Mouse (Mus musculus): ENCODE results near the gene Raph1. TPM values are rescaled to one million over a fixed set of nuclear protein-coding genes. Genes with fewer than 3 reads are reported as not detected.

Gene Raph1
- polyA plus RNA-seq, 1 experiment from 2014 or later: 24.3 TPM

GRCm38 (mm10) chr1:60489660-60490059, 77.2 kb downstream of the Raph1 start:
- Histone ChIP-seq H3K4me1 (ENCODE audit: control insufficient read depth, insufficient read depth, low read length) (no peaks in the 10 kb centered on the region), H3K9ac (ENCODE audit: low read length) (no peak overlapping the region), H3K27me3 (ENCODE audit: control insufficient read depth, insufficient read depth, low read length) (no peaks in the 10 kb centered on the region), H3K4me3 (ENCODE audit: low read depth, low read length) (no peak overlapping the region), H3K9me3 (ENCODE audit: control insufficient read depth, low read length) (no peaks in the 10 kb centered on the region), H3K4me2 (ENCODE audit: low read depth) (no peak overlapping the region), H3K27ac (ENCODE audit: low read depth, low read length) (no peak overlapping the region), H3K36me3 (ENCODE audit: control insufficient read depth, insufficient read depth, low read length) (peaks cover 4% of the 10 kb centered on the region)
- ATAC-seq (ENCODE audit: insufficient read depth, low FRiP score, low TSS enrichment) (no peak), DNase-seq (ENCODE audit: low spot score) (no peak)
- 74% methylated on average over 2 of the region's 2 CpGs for WGBS

- Histone ChIP-seq H3K36me3 (ENCODE audit: control insufficient read depth, insufficient read depth, low read length) (peaks cover 4% of the 10 kb centered on the region), H3K27me3 (ENCODE audit: control insufficient read depth, insufficient read depth, low read length) (no peaks in the 10 kb centered on the region), H3K4me3 (ENCODE audit: low read depth, low read length) (no peak overlapping the region), H3K9ac (ENCODE audit: low read length) (no peak overlapping the region), H3K4me1 (ENCODE audit: control insufficient read depth, insufficient read depth, low read length) (no peaks in the 10 kb centered on the region), H3K27ac (ENCODE audit: low read depth, low read length) (no peak overlapping the region), H3K9me3 (ENCODE audit: control insufficient read depth, low read length) (no peaks in the 10 kb centered on the region), H3K4me2 (ENCODE audit: low read depth) (no peak overlapping the region)
- no peak for ATAC-seq (ENCODE audit: insufficient read depth, low FRiP score, low TSS enrichment)
- DNase-seq (ENCODE audit: low spot score): no peak
- WGBS: 86% methylated on average over 8 of the region's 8 CpGs
These were observed 78.3 kb downstream of the Raph1 start for GRCm38 (mm10) chr1:60488635-60489034.

GRCm38 (mm10) chr1:60485649-60486048, 81.3 kb downstream of the Raph1 start:
- Histone ChIP-seq H3K9ac (ENCODE audit: low read length) (no peak overlapping the region), H3K4me1 (ENCODE audit: control insufficient read depth, insufficient read depth, low read length) (no peaks in the 10 kb centered on the region), H3K27me3 (ENCODE audit: control insufficient read depth, insufficient read depth, low read length) (no peaks in the 10 kb centered on the region), H3K4me3 (ENCODE audit: low read depth, low read length) (no peak overlapping the region), H3K9me3 (ENCODE audit: control insufficient read depth, low read length) (no peaks in the 10 kb centered on the region), H3K4me2 (ENCODE audit: low read depth) (no peak overlapping the region), H3K36me3 (ENCODE audit: control insufficient read depth, insufficient read depth, low read length) (peaks cover 3% of the 10 kb centered on the region; the same call in 1 of the 2 replicates), H3K27ac (ENCODE audit: low read depth, low read length) (no peak overlapping the region)
- ATAC-seq (ENCODE audit: insufficient read depth, low FRiP score, low TSS enrichment) (no peak), DNase-seq (ENCODE audit: low spot score) (no peak)
- WGBS: 83% methylated on average over 3 of the region's 3 CpGs

- H3K27ac ChIP-seq (ENCODE audit: low read depth, low read length): no peak overlapping the region
These were observed 84.0 kb downstream of the Raph1 start for GRCm38 (mm10) chr1:60482881-60483280.

GRCm38 (mm10) chr1:60481561-60481960, 85.3 kb downstream of the Raph1 start:
- H3K9me3 ChIP-seq (ENCODE audit: control insufficient read depth, low read length): no peaks in the 10 kb centered on the region
- DNase-seq (ENCODE audit: low spot score) (no peak), ATAC-seq (ENCODE audit: insufficient read depth, low FRiP score, low TSS enrichment) (no peak)
- no peaks in the 10 kb centered on the region for H3K4me1 ChIP-seq (ENCODE audit: control insufficient read depth, insufficient read depth, low read length)
- no peak overlapping the region for H3K9ac ChIP-seq (ENCODE audit: low read length)
- H3K4me2 ChIP-seq (ENCODE audit: low read depth): no peak overlapping the region
- no peak overlapping the region for H3K27ac ChIP-seq (ENCODE audit: low read depth, low read length)
- WGBS: 67% methylated on average over 1 of the region's 1 CpGs
- H3K4me3 ChIP-seq (ENCODE audit: low read depth, low read length): no peak overlapping the region
- peaks cover 6% of the 10 kb centered on the region; the same call in 1 of the 2 replicates for H3K36me3 ChIP-seq (ENCODE audit: control insufficient read depth, insufficient read depth, low read length)
- H3K27me3 ChIP-seq (ENCODE audit: control insufficient read depth, insufficient read depth, low read length): no peaks in the 10 kb centered on the region

More at GRCm38 (mm10) chr1:60482881-60483280, 84.0 kb downstream of the Raph1 start:
- Histone ChIP-seq H3K4me2 (ENCODE audit: low read depth) (no peak overlapping the region), H3K4me3 (ENCODE audit: low read depth, low read length) (no peak overlapping the region), H3K36me3 (ENCODE audit: control insufficient read depth, insufficient read depth, low read length) (peaks cover 5% of the 10 kb centered on the region; the same call in 1 of the 2 replicates), H3K27me3 (ENCODE audit: control insufficient read depth, insufficient read depth, low read length) (no peaks in the 10 kb centered on the region), H3K9me3 (ENCODE audit: control insufficient read depth, low read length) (no peaks in the 10 kb centered on the region), H3K9ac (ENCODE audit: low read length) (no peak overlapping the region), H3K4me1 (ENCODE audit: control insufficient read depth, insufficient read depth, low read length) (no peaks in the 10 kb centered on the region)
- DNase-seq (ENCODE audit: low spot score) (no peak), ATAC-seq (ENCODE audit: insufficient read depth, low FRiP score, low TSS enrichment) (no peak)
- WGBS: 84% methylated on average over 1 of the region's 1 CpGs

GRCm38 (mm10) chr1:60470541-60470940, 96.4 kb downstream of the Raph1 start:
- no peak for DNase-seq (ENCODE audit: low spot score)
- WGBS: 94% methylated on average over 7 of the region's 7 CpGs
- H3K36me3 ChIP-seq (ENCODE audit: control insufficient read depth, insufficient read depth, low read length): 0 out of 2 replicates have a peak, but pooled peaks cover 2% of the 10 kb centered on the region

GRCm38 (mm10) chr1:60469491-60469890, 97.4 kb downstream of the Raph1 start:
- no peaks in the 10 kb centered on the region for H3K27me3 ChIP-seq (ENCODE audit: control insufficient read depth, insufficient read depth, low read length)
- 0 out of 2 replicates have a peak, but pooled peaks cover 2% of the 10 kb centered on the region for H3K36me3 ChIP-seq (ENCODE audit: control insufficient read depth, insufficient read depth, low read length)
- no peak overlapping the region for H3K27ac ChIP-seq (ENCODE audit: low read depth, low read length)
- H3K9ac ChIP-seq (ENCODE audit: low read length): no peak overlapping the region
- H3K9me3 ChIP-seq (ENCODE audit: control insufficient read depth, low read length): no peaks in the 10 kb centered on the region
- ATAC-seq (ENCODE audit: insufficient read depth, low FRiP score, low TSS enrichment) (no peak), DNase-seq (ENCODE audit: low spot score) (no peak)
- no peaks in the 10 kb centered on the region for H3K4me1 ChIP-seq (ENCODE audit: control insufficient read depth, insufficient read depth, low read length)
- H3K4me3 ChIP-seq (ENCODE audit: low read depth, low read length): no peak overlapping the region
- no peak overlapping the region for H3K4me2 ChIP-seq (ENCODE audit: low read depth)
- 94% methylated on average over 2 of the region's 2 CpGs for WGBS

More at GRCm38 (mm10) chr1:60470541-60470940, 96.4 kb downstream of the Raph1 start:
- H3K4me2 ChIP-seq (ENCODE audit: low read depth): no peak overlapping the region
- no peaks in the 10 kb centered on the region for H3K27me3 ChIP-seq (ENCODE audit: control insufficient read depth, insufficient read depth, low read length)
- no peak overlapping the region for H3K4me3 ChIP-seq (ENCODE audit: low read depth, low read length)
- no peak overlapping the region for H3K9ac ChIP-seq (ENCODE audit: low read length)
- no peak for ATAC-seq (ENCODE audit: insufficient read depth, low FRiP score, low TSS enrichment)
- no peak overlapping the region for H3K27ac ChIP-seq (ENCODE audit: low read depth, low read length)
- no peaks in the 10 kb centered on the region for H3K4me1 ChIP-seq (ENCODE audit: control insufficient read depth, insufficient read depth, low read length)
- no peaks in the 10 kb centered on the region for H3K9me3 ChIP-seq (ENCODE audit: control insufficient read depth, low read length)

GRCm38 (mm10) chr1:60460623-60461022, 106.3 kb downstream of the Raph1 start:
- Histone ChIP-seq H3K4me1 (ENCODE audit: control insufficient read depth, insufficient read depth, low read length) (no peaks in the 10 kb centered on the region), H3K36me3 (ENCODE audit: control insufficient read depth, insufficient read depth, low read length) (no peaks in the 10 kb centered on the region), H3K4me3 (ENCODE audit: low read depth, low read length) (no peak overlapping the region), H3K9me3 (ENCODE audit: control insufficient read depth, low read length) (no peaks in the 10 kb centered on the region), H3K27ac (ENCODE audit: low read depth, low read length) (no peak overlapping the region), H3K4me2 (ENCODE audit: low read depth) (no peak overlapping the region), H3K27me3 (ENCODE audit: control insufficient read depth, insufficient read depth, low read length) (no peaks in the 10 kb centered on the region), H3K9ac (ENCODE audit: low read length) (no peak overlapping the region)
- ATAC-seq (ENCODE audit: insufficient read depth, low FRiP score, low TSS enrichment) (no peak), DNase-seq (ENCODE audit: low spot score) (no peak)
- WGBS: 96% methylated on average over 1 of the region's 1 CpGs

- DNase-seq (ENCODE audit: low spot score) (no peak), ATAC-seq (ENCODE audit: insufficient read depth, low FRiP score, low TSS enrichment) (no peak)
- Histone ChIP-seq H3K27me3 (ENCODE audit: control insufficient read depth, insufficient read depth, low read length) (no peaks in the 10 kb centered on the region), H3K4me2 (ENCODE audit: low read depth) (no peak overlapping the region), H3K36me3 (ENCODE audit: control insufficient read depth, insufficient read depth, low read length) (peaks cover 4% of the 10 kb centered on the region; the same call in 1 of the 2 replicates), H3K9me3 (ENCODE audit: control insufficient read depth, low read length) (no peaks in the 10 kb centered on the region), H3K27ac (ENCODE audit: low read depth, low read length) (no peak overlapping the region), H3K4me1 (ENCODE audit: control insufficient read depth, insufficient read depth, low read length) (no peaks in the 10 kb centered on the region), H3K9ac (ENCODE audit: low read length) (no peak overlapping the region), H3K4me3 (ENCODE audit: low read depth, low read length) (no peak overlapping the region)
- WGBS: 53% methylated on average over 1 of the region's 1 CpGs
These were observed 117.0 kb downstream of the Raph1 start for GRCm38 (mm10) chr1:60449896-60450295.
